Mouse (Mus musculus): ENCODE data around the gene Vmn1r55. TPM values are rescaled to one million over a fixed set of nuclear protein-coding genes. Genes with fewer than 3 reads are reported as not detected.
A peak's percentile ranks its signal among the peaks of the same experiment; 100 is the strongest.
"Not testable (repeated sequence)": the region's sequence is repeated elsewhere in the genome, so short reads cannot be mapped to it uniquely, and the experiment has no call there.

The Vmn1r55 gene
- polyA plus RNA-seq (2014; fragmentation: Nextera tagmentation; extraction: Ambion mirVana), result 0.01 TPM in 1 of 2 replicates, not detected in the other

DNA sequence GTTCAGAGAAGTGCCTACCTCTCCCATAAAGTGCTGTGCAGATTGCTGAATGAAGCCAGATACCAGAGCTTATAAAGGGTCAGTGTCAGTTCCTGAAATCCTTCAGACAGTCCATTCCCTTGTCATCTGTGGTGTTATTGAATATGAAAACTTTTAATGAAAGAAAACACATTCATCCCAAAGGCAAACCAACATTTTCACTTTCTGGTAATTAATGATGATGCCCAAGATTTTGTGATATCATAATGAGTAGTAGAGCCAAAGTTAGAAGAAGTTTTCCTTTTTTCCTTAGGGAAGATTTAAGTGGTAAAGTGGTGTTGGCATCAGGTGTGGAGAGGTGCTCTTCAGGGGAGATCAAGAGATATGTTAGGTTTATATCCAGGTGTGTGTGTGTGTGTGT, at the start of gene Vmn1r55:
Gene Vmn1r55 (minus strand): TSS at position 101 of the 400 bp plus-strand sequence.
- ATAC-seq (replicated peaks; ENCODE audit: insufficient number of reproducible peaks, low FRiP score, low TSS enrichment, low read depth); H3K27me3 ChIP-seq (ENCODE audit: control insufficient read depth, insufficient read depth, low read length); DNase-seq (ENCODE audit: low spot score); H3K4me2 ChIP-seq (ENCODE audit: low read depth, low read length); H3K4me1 ChIP-seq (ENCODE audit: control insufficient read depth, insufficient read depth, low read length); H3K36me3 ChIP-seq (replicated peaks; ENCODE audit: control insufficient read depth, insufficient read depth, low read depth, low read length); H3K27ac ChIP-seq (replicated peaks; ENCODE audit: low read depth, low read length); H3K9me3 ChIP-seq (replicated peaks; ENCODE audit: control insufficient read depth, low read length); H3K4me3 ChIP-seq (ENCODE audit: low read depth, low read length); H3K9ac ChIP-seq (replicated peaks; ENCODE audit: low read length): not testable (repeated sequence)

DNA sequence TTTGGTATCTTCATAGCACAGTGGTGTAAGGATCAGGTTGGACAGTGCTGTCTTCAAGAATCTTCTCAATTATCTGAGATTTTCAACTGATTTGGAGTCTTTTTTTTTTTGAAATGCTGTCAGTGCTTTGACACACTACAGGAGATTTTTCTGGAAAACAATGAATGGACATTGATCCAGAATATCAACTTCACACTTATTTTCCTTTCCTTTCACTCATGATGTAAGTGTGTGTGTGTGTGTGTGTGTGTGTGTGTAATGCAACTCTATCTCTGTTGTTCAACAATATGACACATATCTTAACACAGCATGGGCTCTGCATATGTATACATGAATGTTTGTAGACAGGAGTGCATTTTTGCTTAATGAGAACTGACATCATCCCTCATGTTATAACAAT, 47.2 kb upstream of the Vmn1r55 start, which contains the start of gene Vmn1r56:
Gene Vmn1r56 (minus strand): TSS at position 101 of the 400 bp plus-strand sequence.
- H3K4me2 ChIP-seq (ENCODE audit: low read depth, low read length); H3K4me1 ChIP-seq (ENCODE audit: control insufficient read depth, insufficient read depth, low read length); H3K4me3 ChIP-seq (ENCODE audit: low read depth, low read length); H3K27me3 ChIP-seq (ENCODE audit: control insufficient read depth, insufficient read depth, low read length); DNase-seq (ENCODE audit: low spot score); H3K9ac ChIP-seq (replicated peaks; ENCODE audit: low read length); H3K9me3 ChIP-seq (replicated peaks; ENCODE audit: control insufficient read depth, low read length); H3K27ac ChIP-seq (replicated peaks; ENCODE audit: low read depth, low read length); ATAC-seq (replicated peaks; ENCODE audit: insufficient number of reproducible peaks, low FRiP score, low TSS enrichment, low read depth); H3K36me3 ChIP-seq (replicated peaks; ENCODE audit: control insufficient read depth, insufficient read depth, low read depth, low read length): not testable (repeated sequence)

DNA sequence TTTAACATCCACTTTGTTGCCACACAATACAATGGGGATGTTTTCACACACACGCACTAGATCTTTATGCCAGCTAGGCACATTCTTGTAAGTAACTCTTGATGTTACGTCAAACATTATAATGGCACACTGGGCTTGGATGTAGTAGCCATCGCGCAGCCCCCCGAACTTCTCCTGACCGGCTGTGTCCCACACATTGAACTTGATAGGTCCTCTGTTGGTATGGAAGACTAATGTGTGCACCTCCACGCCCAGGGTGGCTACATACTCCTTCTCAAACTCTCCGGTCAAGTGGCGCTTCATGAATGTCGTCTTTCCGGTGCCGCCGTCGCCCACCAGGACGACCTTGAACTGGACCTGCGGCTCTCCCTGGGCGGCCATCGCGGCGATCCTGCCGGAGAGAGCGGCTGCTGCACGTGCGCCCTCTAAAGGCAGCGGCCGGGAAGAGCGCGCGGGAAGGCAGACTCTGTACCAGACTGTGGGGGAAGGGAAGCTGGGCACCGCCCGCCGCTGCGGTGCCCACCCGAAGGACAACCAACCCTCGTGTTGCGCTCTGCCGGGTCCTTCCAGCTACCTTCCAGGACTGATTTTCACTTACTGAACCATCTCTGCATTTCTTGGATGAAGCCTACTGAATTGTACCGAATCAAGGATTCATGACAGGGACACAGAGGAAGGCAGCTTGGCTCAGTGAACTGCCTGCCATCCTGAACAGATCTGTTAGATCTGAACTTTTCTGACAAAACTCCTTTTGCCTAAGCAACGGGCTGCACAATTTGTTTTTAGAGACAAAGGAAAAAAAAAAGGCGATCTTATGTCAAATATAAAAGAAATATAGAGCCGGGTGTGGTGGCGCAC, 23.7 kb downstream of the Vmn1r55 start, which contains the start of gene Rasl2-9:
Gene Rasl2-9 (minus strand): TSS at position 402 of the 858 bp plus-strand sequence.
- no peaks in the 10 kb centered on the region for H3K27me3 ChIP-seq (ENCODE audit: control insufficient read depth, insufficient read depth, low read length)
- no peaks in the 10 kb centered on the region for H3K9me3 ChIP-seq (replicated peaks; ENCODE audit: control insufficient read depth, low read length)
- H3K4me2 ChIP-seq (ENCODE audit: low read depth, low read length), result peak within 1 kb of the TSS; percentile 46
- H3K9ac ChIP-seq (replicated peaks; ENCODE audit: low read length), result peak within 1 kb of the TSS; percentile 32; the same call in 1 of the 2 replicates
- H3K4me1 ChIP-seq (ENCODE audit: control insufficient read depth, insufficient read depth, low read length), result no peaks in the 10 kb centered on the region
- no peak within 1 kb of the TSS for H3K27ac ChIP-seq (replicated peaks; ENCODE audit: low read depth, low read length)
- ATAC-seq (replicated peaks; ENCODE audit: insufficient number of reproducible peaks, low FRiP score, low TSS enrichment, low read depth) (0 out of 2 replicates have a peak, but pooled peaks have one; percentile 39), DNase-seq (ENCODE audit: low spot score) (peak; percentile 73)
- H3K4me3 ChIP-seq (ENCODE audit: low read depth, low read length), result peak within 1 kb of the TSS; percentile 19
- no peaks in the 10 kb centered on the region for H3K36me3 ChIP-seq (replicated peaks; ENCODE audit: control insufficient read depth, insufficient read depth, low read depth, low read length)
- WGBS, result 18% methylated on average over 42 of the region's 42 CpGs

DNA sequence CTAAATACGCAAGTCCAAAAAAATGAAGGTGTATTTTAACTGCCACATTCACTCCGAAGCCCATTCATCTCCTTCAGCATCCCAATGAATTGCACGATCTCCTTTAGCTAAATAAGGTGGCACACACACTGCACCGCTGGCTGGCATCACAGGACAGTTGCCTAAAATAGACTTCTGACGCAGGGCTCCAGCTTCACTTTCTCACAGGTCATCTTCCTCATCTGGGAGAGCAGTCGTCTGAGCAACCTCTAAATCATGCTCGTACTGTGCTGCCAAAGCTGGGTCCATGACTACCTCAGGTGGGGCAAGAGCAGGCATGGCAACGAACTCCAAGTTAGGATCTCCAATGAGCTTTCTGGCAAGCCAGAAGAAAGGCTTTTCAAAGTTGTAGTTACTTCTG, 24.4 kb downstream of the Vmn1r55 start:
- WGBS, result 90% methylated on average over 8 of the region's 8 CpGs

DNA sequence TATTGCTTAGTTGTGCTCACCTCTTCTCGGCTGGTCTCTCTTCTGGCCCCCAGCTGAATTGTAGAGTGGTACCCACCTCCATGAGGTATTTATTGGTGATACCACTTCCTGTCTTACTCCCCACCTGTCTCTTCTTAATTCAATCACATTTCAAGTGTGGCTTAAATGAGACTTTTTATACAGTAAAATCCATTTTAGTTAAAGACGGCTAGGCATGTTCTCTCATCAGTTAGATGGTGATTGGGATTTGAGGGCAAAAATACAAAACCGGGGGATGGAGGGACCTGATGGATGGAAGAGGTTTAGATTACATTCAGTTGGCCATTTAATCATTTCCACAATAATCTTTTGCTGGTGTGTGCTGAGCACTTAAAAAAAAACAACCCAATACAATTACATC, 32.6 kb downstream of the Vmn1r55 start, which contains the start of gene Rfpl4:
Gene Rfpl4 (minus strand): TSS at position 101 of the 400 bp plus-strand sequence.
- no peaks in the 10 kb centered on the region for H3K27me3 ChIP-seq (ENCODE audit: control insufficient read depth, insufficient read depth, low read length)
- ATAC-seq (replicated peaks; ENCODE audit: insufficient number of reproducible peaks, low FRiP score, low TSS enrichment, low read depth), result no peak
- no peaks in the 10 kb centered on the region for H3K36me3 ChIP-seq (replicated peaks; ENCODE audit: control insufficient read depth, insufficient read depth, low read depth, low read length)
- no peak within 1 kb of the TSS for H3K27ac ChIP-seq (replicated peaks; ENCODE audit: low read depth, low read length)
- no peak for DNase-seq (ENCODE audit: low spot score)
- H3K9ac ChIP-seq (replicated peaks; ENCODE audit: low read length), result no peak within 1 kb of the TSS
- H3K4me2 ChIP-seq (ENCODE audit: low read depth, low read length), result no peak within 1 kb of the TSS
- H3K4me1 ChIP-seq (ENCODE audit: control insufficient read depth, insufficient read depth, low read length), result no peaks in the 10 kb centered on the region
- H3K9me3 ChIP-seq (replicated peaks; ENCODE audit: control insufficient read depth, low read length), result no peaks in the 10 kb centered on the region
- H3K4me3 ChIP-seq (ENCODE audit: low read depth, low read length), result no peak within 1 kb of the TSS
- WGBS, result 88% methylated on average over 3 of the region's 3 CpGs

More for the DNA sequence above, 24.4 kb downstream of the Vmn1r55 start:
- no peaks in the 10 kb centered on the region for H3K4me1 ChIP-seq (ENCODE audit: control insufficient read depth, insufficient read depth, low read length)
- H3K9me3 ChIP-seq (replicated peaks; ENCODE audit: control insufficient read depth, low read length), result no peaks in the 10 kb centered on the region
- no peak for ATAC-seq (replicated peaks; ENCODE audit: insufficient number of reproducible peaks, low FRiP score, low TSS enrichment, low read depth)
- no peak for DNase-seq (ENCODE audit: low spot score)
- H3K4me3 ChIP-seq (ENCODE audit: low read depth, low read length), result no peak overlapping the region
- H3K27me3 ChIP-seq (ENCODE audit: control insufficient read depth, insufficient read depth, low read length), result no peaks in the 10 kb centered on the region
- no peaks in the 10 kb centered on the region for H3K36me3 ChIP-seq (replicated peaks; ENCODE audit: control insufficient read depth, insufficient read depth, low read depth, low read length)
- H3K4me2 ChIP-seq (ENCODE audit: low read depth, low read length), result no peak overlapping the region
- H3K27ac ChIP-seq (replicated peaks; ENCODE audit: low read depth, low read length), result no peak overlapping the region
- no peak overlapping the region for H3K9ac ChIP-seq (replicated peaks; ENCODE audit: low read length)

DNA sequence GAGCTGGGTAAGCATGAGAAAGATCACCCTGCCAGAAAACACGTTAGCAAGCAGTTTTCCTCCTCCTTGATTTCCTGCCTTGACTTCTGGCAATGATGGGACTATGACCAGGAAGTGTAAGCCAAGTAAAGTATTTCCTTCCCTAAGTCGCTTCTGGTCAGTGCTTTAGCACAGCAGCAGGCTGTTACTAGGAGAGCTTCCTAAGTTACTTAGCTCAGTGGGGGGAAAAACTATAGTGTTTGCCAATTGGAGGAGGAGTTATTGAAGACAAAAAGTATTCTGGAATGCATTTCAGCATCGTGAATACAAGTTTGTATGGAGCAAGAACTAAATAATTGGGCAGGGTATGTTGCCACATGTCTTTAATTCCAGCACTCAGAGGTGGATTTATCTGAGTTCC, 36.8 kb downstream of the Vmn1r55 start:
- ATAC-seq (replicated peaks; ENCODE audit: insufficient number of reproducible peaks, low FRiP score, low TSS enrichment, low read depth) (no peak), DNase-seq (ENCODE audit: low spot score) (no peak)
- H3K36me3 ChIP-seq (replicated peaks; ENCODE audit: control insufficient read depth, insufficient read depth, low read depth, low read length), result no peaks in the 10 kb centered on the region
- no peaks in the 10 kb centered on the region for H3K4me1 ChIP-seq (ENCODE audit: control insufficient read depth, insufficient read depth, low read length)
- no peaks in the 10 kb centered on the region for H3K27me3 ChIP-seq (ENCODE audit: control insufficient read depth, insufficient read depth, low read length)
- no peak overlapping the region for H3K9ac ChIP-seq (replicated peaks; ENCODE audit: low read length)
- H3K27ac ChIP-seq (replicated peaks; ENCODE audit: low read depth, low read length), result no peak overlapping the region
- no peaks in the 10 kb centered on the region for H3K9me3 ChIP-seq (replicated peaks; ENCODE audit: control insufficient read depth, low read length)
- H3K4me3 ChIP-seq (ENCODE audit: low read depth, low read length), result no peak overlapping the region
- WGBS, result 54% methylated on average over 3 of the region's 3 CpGs
- no peak overlapping the region for H3K4me2 ChIP-seq (ENCODE audit: low read depth, low read length)

DNA sequence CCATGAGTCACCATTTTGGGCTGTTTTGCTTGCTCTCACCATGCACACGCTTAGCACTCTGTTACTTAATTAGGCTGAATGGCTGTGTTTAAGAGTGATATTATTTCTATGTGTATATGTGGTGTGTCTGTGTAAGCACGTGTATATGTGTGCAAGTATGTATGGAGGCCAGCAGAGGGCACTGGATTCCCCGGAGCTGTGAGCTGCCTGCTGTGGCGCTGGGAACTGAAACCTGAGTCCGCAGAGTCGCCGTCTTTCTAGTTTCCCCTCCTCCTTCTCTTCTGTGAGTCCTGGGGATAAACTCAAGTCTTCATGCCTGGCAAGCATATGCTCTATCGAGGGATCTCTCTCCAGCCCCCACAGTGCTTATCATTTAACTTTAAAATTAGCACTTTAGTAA, 40.2 kb downstream of the Vmn1r55 start:
- no peak for DNase-seq (ENCODE audit: low spot score)
- WGBS, result 84% methylated on average over 8 of the region's 8 CpGs
- Histone ChIP-seq H3K36me3 (replicated peaks; ENCODE audit: control insufficient read depth, insufficient read depth, low read depth, low read length) (no peaks in the 10 kb centered on the region), H3K27me3 (ENCODE audit: control insufficient read depth, insufficient read depth, low read length) (no peaks in the 10 kb centered on the region), H3K27ac (replicated peaks; ENCODE audit: low read depth, low read length) (no peak overlapping the region), H3K4me1 (ENCODE audit: control insufficient read depth, insufficient read depth, low read length) (no peaks in the 10 kb centered on the region), H3K4me2 (ENCODE audit: low read depth, low read length) (no peak overlapping the region), H3K9me3 (replicated peaks; ENCODE audit: control insufficient read depth, low read length) (no peaks in the 10 kb centered on the region), H3K9ac (replicated peaks; ENCODE audit: low read length) (no peak overlapping the region), H3K4me3 (ENCODE audit: low read depth, low read length) (no peak overlapping the region)
- no peak for ATAC-seq (replicated peaks; ENCODE audit: insufficient number of reproducible peaks, low FRiP score, low TSS enrichment, low read depth)

DNA sequence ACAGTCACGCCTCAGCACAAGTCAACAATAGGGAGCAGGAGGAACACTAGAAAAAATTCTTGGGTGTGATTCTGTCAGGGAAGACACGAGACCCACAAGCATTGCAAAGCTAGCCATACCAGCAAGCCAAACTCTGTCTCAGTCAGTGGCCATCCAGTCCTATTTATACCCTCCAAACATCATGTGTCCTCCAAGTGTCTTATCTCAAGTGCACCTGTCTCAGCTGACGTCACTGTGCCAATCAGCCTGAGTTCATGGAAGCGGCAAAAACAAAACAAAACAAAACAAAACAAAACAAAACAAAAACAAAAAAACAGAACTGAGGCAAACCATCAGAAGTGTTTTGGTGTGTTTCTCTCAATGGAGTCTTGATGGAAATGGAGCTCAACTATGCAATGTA, 41.2 kb downstream of the Vmn1r55 start:
- H3K27me3 ChIP-seq (ENCODE audit: control insufficient read depth, insufficient read depth, low read length), result no peaks in the 10 kb centered on the region
- H3K27ac ChIP-seq (replicated peaks; ENCODE audit: low read depth, low read length), result no peak overlapping the region
- no peak overlapping the region for H3K4me3 ChIP-seq (ENCODE audit: low read depth, low read length)
- H3K36me3 ChIP-seq (replicated peaks; ENCODE audit: control insufficient read depth, insufficient read depth, low read depth, low read length), result no peaks in the 10 kb centered on the region
- no peaks in the 10 kb centered on the region for H3K9me3 ChIP-seq (replicated peaks; ENCODE audit: control insufficient read depth, low read length)
- no peak overlapping the region for H3K9ac ChIP-seq (replicated peaks; ENCODE audit: low read length)
- ATAC-seq (replicated peaks; ENCODE audit: insufficient number of reproducible peaks, low FRiP score, low TSS enrichment, low read depth), result no peak
- H3K4me1 ChIP-seq (ENCODE audit: control insufficient read depth, insufficient read depth, low read length), result no peaks in the 10 kb centered on the region
- WGBS, result 79% methylated on average over 4 of the region's 4 CpGs
- no peak overlapping the region for H3K4me2 ChIP-seq (ENCODE audit: low read depth, low read length)
- DNase-seq (ENCODE audit: low spot score), result no peak

Data from embryonic facial prominence, embryonic 11.5 days (tissue).